Mouse (Mus musculus) testis, adult 2 months (tissue): Measurements from ENCODE around the gene Irs2. TPM values are rescaled to one million over a fixed set of nuclear protein-coding genes. Genes with fewer than 3 reads are reported as not detected.

Experiments
- H3K27ac ChIP-seq: fragments of 200-500 bp; 2 replicates; pipeline ENCODE4 v1.5.1; 2012; ENCODE audit warnings: low read depth, low read length; ENCODE audit not compliant: control insufficient read depth, insufficient read depth
- H3K27me3 ChIP-seq: fragments of 200-500 bp; 2 replicates; pipeline ENCODE4 v1.6.1; 2012; ENCODE audit warnings: mild to moderate bottlenecking, low read length, moderate library complexity; ENCODE audit not compliant: control insufficient read depth, insufficient read depth
- H3K36me3 ChIP-seq: fragments of 200-500 bp; 2 replicates; pipeline ENCODE4 v1.6.1; 2012; ENCODE audit warnings: mild to moderate bottlenecking, low read length; ENCODE audit not compliant: control insufficient read depth, insufficient read depth
- H3K4me1 ChIP-seq: fragments of 200-500 bp; 2 replicates; pipeline ENCODE4 v1.6.1; 2012; ENCODE audit warnings: low read length; ENCODE audit not compliant: control insufficient read depth, insufficient read depth
- H3K4me3 ChIP-seq: fragments of 200-500 bp; 2 replicates; pipeline ENCODE4 v1.5.1; 2012; ENCODE audit warnings: low read depth, mild to moderate bottlenecking, low read length, moderate library complexity, mixed read lengths; ENCODE audit not compliant: control insufficient read depth
- CTCF ChIP-seq: fragments of 200-500 bp; IDR thresholded peaks from 2 replicates; pipeline ENCODE4 v1.5.1; 2012; ENCODE audit warnings: low read depth, mild to moderate bottlenecking, inconsistent platforms, low read length, moderate library complexity; ENCODE audit not compliant: control insufficient read depth, insufficient read depth, insufficient replicate concordance
- POLR2A ChIP-seq: fragments of 200-500 bp; IDR thresholded peaks from 2 replicates; pipeline ENCODE4 v1.6.1; 2012; ENCODE audit warnings: low read depth, mild to moderate bottlenecking, inconsistent platforms, low read length, moderate library complexity; ENCODE audit not compliant: control insufficient read depth
- polyA plus RNA-seq: library from polyadenylated mRNA; depleted of rRNA; stranded (reverse); fragments of >200 nt; gene quantifications from 2 replicates; pipeline ENCODE4 v1.2.3, GENCODE M21; 2012

The Irs2 gene
- polyA plus RNA-seq, 1 experiment, result 2.5 TPM

DNA sequence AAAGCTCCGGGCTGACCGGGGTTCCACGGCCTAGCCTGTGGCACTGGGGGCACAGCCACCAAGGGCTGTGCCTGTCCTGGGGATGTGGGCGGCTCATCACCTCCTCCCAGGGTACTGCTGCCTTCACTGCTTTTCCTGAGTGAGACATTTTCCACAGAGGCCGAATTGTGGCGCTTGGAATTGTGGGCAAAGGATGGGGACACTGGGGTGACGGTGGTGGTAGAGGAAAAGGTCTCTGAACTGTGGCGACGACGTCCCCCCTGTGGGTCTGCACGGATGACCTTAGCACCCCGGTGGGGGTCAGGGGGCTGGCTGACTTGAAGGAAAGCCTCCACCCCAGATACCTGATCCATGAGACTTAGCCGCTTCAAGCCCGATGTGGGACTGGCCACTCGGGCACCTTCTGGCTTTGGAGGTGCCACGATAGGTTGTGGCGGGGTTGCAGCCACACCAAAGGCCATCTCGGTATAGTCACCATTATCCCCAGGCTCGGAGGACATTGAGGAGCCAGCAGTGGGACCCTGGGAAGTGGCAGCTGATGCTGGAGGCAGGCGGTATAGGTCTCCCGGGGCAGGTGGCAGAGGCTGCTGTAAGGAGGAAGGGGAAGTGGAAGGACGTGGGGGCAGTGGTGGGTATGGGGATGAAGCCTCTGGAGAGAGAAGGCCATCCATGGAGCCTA, 3.3 kb downstream of the Irs2 start:
- no peaks in the 10 kb centered on the region for H3K36me3 ChIP-seq
- H3K27ac ChIP-seq, result no peak overlapping the region
- H3K27me3 ChIP-seq, result no peaks in the 10 kb centered on the region
- H3K4me3 ChIP-seq, result no peak overlapping the region
- TF ChIP-seq CTCF, result no peak
- TF ChIP-seq POLR2A, result no peak
- H3K4me1 ChIP-seq, result peaks cover 30% of the 10 kb centered on the region

DNA sequence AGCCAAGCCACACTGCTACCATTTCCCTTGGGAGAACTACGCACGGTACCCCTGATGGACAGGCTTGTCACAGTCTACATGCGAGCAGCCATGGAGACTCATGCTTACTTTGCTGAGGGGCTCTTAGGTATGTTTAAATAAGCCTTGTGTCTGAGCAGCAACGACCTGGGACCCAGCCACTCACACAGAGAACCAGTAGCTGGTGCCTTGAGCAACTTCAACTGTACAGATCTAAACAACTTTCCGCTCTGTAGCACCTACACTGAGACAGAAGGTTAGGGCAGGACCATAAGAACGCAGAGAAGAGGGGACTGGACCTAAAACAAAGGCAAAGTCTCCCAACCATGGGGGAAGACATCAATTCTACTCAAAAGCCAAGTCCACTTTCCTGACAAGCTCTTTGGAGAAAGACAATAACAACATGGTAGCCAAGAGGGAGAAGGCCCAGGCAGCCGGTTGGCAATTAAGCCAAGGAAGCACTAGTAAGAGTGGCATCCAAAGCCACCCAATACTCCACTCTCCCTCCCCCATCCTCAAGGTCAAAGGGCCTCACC, 4.3 kb downstream of the Irs2 start:
- Histone ChIP-seq H3K4me3 (no peak overlapping the region), H3K36me3 (no peaks in the 10 kb centered on the region), H3K27me3 (no peaks in the 10 kb centered on the region), H3K4me1 (peaks cover 26% of the 10 kb centered on the region), H3K27ac (no peak overlapping the region)
- no peak for TF ChIP-seq CTCF
- TF ChIP-seq POLR2A, result no peak

DNA sequence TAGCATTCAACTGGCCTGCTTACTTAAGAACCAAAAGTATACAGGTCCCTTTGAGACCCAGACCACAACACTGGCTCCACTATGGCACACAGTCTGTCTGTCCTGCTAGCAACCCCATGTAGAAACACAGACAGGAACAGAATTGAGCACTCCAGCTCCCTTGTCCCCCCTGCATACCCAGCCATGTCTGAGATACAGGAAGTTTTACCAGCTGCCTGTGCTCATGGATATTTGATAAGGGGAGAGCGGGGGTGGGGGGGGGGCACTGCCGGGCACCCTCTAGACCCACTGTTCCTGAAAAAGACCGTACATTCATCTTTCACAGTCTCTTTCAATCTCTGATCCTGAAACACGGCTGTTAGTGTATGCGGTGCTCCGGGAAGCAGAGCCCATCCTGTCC, 5.0 kb downstream of the Irs2 start:
- H3K27ac ChIP-seq, result no peak overlapping the region
- H3K36me3 ChIP-seq, result no peaks in the 10 kb centered on the region
- no peak overlapping the region for H3K4me3 ChIP-seq
- H3K4me1 ChIP-seq, result peaks cover 26% of the 10 kb centered on the region
- no peak for TF ChIP-seq CTCF
- TF ChIP-seq POLR2A, result no peak
- no peaks in the 10 kb centered on the region for H3K27me3 ChIP-seq

DNA sequence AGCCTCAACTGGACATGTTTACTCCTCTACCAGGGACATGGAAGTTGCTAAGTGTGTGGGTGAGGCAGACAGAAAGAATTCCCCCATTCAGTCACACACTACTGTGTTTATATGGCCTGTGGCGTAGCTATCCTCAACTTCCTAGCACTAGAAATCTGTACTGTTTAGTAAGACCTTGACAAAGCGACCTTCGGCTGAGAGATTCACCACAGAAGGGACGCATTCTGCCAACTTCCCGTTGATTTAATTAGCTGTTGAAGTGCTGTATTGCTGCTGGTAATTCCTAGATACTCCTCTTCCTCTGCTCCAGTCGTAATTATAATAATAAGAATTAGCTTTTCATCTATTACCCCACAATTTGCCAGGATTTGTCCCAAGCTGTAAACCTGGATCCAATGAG, 5.4 kb downstream of the Irs2 start:
- peaks cover 22% of the 10 kb centered on the region for H3K4me1 ChIP-seq
- H3K27ac ChIP-seq, result no peak overlapping the region
- TF ChIP-seq CTCF (no peak), POLR2A (no peak)
- no peak overlapping the region for H3K4me3 ChIP-seq
- no peaks in the 10 kb centered on the region for H3K36me3 ChIP-seq
- no peaks in the 10 kb centered on the region for H3K27me3 ChIP-seq

DNA sequence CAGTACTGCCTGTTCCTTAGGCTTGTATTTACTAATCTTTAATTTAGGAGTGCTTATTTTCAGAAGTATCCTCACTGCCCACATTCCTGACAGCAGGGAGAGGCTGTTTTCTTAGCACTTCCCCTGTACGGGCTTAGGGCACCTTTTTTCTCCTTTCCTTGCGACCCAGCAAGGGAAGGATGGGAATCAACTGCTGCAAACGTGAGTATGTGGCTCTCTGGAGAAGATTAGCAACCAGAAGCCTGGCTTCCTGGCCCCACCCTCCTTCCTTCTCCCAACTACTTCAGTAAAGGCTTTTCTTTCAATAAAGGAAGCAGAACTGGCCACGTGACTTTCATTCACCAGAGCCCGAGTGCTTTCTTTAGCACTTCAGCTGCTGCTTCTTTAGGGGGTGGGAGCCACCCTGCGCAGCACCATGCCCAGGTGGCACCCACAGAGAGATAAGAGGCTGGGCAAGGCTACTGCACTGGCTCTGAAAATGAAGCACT, 7.2 kb downstream of the Irs2 start:
- Histone ChIP-seq H3K36me3 (no peaks in the 10 kb centered on the region), H3K27me3 (no peaks in the 10 kb centered on the region), H3K4me3 (no peak overlapping the region), H3K4me1 (peaks cover 6% of the 10 kb centered on the region), H3K27ac (no peak overlapping the region)
- TF ChIP-seq POLR2A (no peak), CTCF (no peak)

DNA sequence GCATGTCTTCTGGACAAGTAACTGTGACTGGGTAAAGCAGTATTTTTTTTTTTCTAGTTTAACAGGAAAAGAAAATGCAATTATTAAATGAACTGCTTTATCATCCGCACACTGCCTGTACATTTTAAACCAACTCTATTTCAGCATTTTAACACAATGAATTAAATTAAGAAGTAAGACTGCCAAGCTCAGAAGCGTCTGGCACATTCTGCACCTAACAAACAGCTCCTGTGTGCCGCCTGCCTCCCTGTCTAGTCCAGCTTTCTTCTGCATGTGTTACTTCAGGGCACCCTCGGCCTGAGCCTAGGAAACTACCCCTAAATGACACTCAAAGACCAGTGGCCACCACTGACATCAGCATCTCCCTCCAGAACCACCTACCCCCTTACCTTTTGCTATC, 8.7 kb downstream of the Irs2 start:
- Histone ChIP-seq H3K36me3 (no peaks in the 10 kb centered on the region), H3K4me1 (peaks cover 3% of the 10 kb centered on the region), H3K27ac (no peak overlapping the region), H3K4me3 (no peak overlapping the region), H3K27me3 (no peaks in the 10 kb centered on the region)
- TF ChIP-seq CTCF (no peak), POLR2A (no peak)

DNA sequence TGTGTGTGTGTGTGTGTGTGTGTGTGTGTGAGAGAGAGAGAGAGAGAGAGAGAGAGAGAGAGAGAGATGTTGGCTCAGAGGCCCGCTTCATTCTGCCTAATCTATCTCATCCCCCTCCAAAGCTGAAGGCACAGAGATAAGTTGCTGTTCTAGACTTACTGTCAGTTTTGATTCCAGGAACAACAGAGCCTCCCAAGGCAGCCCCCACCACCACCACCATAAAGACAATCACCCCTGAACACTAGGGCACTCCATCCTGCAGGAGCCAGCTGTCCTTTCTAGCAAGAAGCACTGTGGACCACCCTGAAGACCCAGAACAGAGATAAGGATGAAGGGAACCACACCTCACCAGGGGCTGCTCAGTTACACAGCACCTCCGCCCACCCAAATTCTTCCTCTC, 12.0 kb downstream of the Irs2 start:
- H3K27ac ChIP-seq, result no peak overlapping the region
- no peaks in the 10 kb centered on the region for H3K36me3 ChIP-seq
- TF ChIP-seq CTCF (no peak), POLR2A (no peak)

More for the DNA sequence above, 12.0 kb downstream of the Irs2 start:
- Histone ChIP-seq H3K27me3 (no peaks in the 10 kb centered on the region), H3K4me3 (no peak overlapping the region), H3K4me1 (0 out of 2 replicates have a peak, but pooled peaks cover 1% of the 10 kb centered on the region)
